Mouse (Mus musculus) ovary, postnatal 14 days (tissue): Measurements from ENCODE around the gene Myl3.

Source experiments
- DNase-seq: peaks from one replicate; pipeline ENCODE4 v3.0.0; 2022; ENCODE audit warnings: low spot score

Myl3 gene

DNA sequence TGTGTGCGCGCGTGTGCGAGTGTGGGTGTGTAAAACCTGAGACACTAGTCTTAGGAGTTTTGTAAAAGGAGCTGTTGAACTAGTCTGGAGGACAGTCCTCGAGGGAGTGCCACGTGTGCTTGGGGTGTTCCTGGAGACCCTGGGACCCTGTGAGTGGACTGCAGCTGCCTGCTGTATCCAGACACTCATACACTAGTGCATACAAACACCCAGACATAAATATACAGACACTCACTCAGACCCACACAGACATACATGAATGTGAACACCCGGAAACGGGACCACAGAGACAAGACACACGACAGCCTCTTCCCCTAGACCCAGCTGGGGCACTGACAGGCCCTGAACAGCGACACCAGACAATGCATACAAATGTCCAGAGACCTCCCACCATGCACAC is 21.1 kb downstream of the Myl3 start:
- DNase-seq = no peak

DNA sequence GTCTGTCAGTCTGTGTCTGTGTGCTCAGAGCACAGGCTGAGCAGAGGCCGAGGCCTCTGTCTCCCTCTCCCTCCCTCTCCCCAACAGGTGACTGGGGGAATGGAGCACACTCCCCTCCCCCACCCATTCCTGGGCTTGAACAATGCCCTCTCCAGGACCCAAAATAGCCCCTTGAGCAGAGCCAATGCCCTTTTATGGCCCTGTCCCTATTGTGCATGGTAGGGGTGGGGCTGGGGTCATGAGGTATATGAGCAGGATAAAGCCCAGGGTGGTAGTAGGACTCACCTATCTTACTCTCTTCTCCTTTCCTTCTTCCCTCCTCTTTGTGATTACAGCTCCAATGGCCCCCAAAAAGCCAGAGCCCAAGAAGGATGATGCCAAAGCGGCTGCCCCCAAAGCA is 21.7 kb downstream of the Myl3 start:
- DNase-seq = no peak

- DNase-seq = no peak
Observed at GRCm38 (mm10) chr9:110772336-110772735, 30.7 kb downstream of the Myl3 start.

DNA sequence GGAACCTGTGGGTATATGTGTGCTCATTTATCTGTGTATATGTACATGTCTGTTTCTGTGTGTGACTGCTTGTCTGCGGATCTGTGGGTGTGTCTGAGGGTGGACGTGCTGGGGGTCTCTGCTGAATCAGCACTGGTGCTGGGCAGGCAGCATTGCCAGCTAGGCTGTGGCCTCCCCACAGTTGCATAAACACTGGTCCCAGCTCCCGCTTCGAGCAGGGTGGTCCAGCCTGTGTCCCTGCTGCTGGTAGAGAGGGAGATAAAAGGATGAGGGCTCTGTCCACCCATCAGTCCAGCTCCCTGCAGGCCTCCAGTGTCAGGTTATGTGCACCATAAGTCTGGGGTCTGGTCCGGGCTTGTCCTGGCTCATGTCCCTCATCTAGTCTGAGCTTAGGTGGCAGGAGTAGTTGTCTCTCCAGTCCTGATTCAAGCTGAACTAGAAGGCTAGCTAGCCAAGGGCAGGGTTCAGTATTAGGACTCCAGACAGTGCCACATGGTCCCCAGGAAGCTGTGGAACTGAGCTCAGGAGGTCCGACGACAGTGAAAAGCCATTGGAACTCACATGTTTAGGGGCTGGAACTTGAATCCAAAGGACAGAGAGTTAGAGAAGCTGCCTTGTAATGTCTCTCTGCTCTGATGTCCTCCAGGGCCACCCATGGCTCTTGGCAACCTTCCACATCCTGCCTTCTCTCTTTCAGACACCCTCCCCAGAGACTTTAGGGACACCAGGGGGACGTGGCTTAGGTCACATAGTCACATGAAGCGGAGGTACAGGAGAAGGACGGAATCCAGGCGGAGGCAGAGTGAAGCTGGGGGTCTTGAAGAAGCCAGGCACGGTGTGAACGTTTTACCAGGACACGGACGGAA is 33.0 kb downstream of the Myl3 start:
- DNase-seq = no peak

DNA sequence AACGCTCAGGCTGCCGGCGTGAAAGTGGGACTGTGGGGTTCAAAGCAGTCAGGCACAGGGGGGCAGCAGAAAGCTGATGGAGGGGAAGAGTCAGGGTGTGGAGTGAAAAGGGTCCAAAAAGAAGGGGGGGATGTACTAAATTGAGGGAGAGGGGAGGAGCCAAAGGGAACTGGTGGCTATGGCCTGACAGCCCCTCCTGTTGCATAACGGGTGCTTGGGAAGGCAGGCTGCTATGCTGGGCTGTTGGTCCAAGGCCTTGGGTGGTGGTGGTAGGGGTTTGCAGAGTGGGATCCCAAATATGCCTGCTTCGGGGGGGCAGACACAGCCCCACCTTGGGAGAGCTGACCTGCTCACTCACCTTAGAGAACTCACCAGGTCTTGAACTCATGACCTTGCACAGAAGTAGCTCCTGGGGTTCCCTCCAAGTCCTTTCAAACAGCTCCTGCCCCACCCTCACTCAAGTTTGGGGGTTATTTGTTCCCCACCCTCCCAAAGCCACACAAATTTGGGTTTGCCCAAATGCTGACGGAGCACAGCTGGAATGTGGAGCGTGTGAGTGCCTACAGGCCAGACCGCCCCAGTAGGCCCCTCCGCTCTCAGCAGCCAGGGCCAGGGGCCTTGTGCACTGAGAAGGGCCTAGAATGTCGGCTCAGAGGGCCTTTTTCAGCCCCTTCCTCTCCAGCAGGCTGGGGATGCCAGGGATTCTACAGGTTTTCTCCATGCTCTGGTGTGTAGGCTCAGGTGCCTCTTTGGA is 33.8 kb downstream of the Myl3 start:
- DNase-seq = no peak

GRCm38 (mm10) chr9:110778100-110778499 is 36.4 kb downstream of the Myl3 start:
- no peak for DNase-seq

GRCm38 (mm10) chr9:110778559-110778958 is 36.9 kb downstream of the Myl3 start:
- no peak for DNase-seq

DNA sequence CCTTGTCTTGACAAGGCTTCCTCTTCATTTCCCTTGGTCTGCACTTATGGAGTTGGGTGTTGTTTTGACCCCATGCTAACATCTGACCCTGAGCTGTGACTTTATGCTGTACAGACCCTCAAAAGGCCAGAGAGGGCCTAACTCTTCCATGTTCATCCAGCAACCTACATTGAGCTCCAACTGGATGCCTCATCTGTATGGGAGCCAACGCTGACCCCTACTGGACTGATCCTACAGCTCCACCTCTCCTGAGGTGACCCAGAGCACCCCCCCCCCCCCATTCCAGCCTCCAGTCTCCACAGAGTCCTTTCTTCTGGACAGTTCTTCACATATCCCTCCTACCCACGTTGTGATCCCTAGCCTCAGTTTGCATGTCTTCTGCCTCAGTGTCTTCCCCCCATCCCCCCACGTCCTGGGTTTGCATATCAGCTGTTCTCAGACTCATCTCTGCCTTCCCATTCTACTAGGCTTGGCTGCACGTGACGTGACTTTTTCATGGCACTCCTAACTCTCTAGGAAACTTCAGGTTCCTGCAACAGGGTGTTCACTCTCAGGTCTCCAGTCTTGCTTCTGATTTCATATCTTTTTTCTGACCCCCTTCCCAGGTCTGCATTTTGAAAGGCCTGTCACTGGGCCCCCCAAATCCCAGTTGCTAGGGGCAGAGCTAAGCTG is 37.7 kb downstream of the Myl3 start:
- DNase-seq = no peak

DNA sequence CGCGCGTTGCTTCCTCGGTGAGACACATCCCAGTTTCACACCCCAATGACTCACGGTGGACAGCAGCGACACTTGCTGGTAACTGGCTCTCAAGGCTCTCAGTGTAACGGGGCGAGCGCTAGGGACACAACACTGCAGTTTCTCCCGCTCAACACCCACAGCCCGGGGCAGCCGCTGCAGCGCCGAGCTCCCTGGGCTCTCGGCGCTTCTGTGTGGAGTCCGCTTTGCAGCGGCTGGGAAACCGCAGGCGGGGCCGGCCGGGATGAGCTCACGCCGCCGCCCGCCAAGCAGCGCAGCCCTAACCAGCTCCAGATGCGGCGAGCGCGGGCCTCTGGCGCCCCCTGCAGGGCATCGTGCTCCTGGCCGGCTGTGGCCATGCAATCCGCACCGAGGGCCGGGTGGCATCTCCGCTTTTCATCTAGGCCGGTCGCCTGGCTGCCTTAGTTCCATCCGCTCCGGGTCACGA is 39.6 kb downstream of the Myl3 start:
- DNase-seq = peak; percentile 98

- DNase-seq = peak; percentile 83
Observed at GRCm38 (mm10) chr9:110781731-110782130, 40.1 kb downstream of the Myl3 start.

DNA sequence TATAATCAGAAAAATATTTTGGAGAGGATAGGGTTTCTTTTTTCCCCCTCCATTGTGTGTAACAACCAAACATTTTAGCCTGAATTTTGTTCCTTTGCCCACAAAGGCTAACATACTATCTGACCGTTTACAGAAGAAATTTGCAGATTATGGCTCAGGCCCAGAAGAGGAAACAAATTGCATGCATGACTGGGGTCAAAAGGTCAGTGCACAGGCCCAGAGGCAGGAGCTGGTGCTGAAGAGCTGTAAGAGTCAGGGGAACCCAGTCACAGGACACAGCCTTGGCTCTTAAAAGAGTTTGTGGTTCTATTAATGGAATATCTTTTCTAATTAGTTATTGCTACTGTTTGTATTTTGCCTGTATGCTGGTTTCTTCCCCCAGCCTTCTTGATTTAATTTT is 42.0 kb downstream of the Myl3 start:
- no peak for DNase-seq

- no peak for DNase-seq
Observed at GRCm38 (mm10) chr9:110788169-110788568, 46.5 kb downstream of the Myl3 start.

GRCm38 (mm10) chr9:110790462-110790861 is 48.8 kb downstream of the Myl3 start:
- no peak for DNase-seq

DNA sequence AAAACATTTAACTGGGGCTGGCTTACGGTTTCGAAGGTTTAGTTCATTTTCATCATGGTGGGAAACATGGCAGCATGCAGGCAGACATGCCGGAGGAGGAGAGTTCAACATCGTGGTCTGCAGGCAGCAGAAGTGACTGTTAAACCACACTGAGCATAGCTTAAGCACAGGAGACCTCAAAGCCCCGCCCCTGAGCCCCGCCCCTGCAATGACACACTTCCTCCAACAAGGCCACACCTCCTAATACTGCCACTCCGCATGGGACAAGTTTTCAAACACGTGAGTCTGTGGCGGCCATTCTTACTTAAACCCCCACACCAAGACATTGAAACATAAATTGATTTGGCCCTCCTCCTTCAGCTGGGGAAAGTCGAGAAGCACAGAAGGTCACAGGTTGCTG is 55.4 kb downstream of the Myl3 start:
- DNase-seq = no peak

- no peak for DNase-seq
Observed at GRCm38 (mm10) chr9:110797866-110798265, 56.2 kb downstream of the Myl3 start, which contains the start of gene Prss42. Gene Prss42 (plus strand): TSS chr9:110798166.

- DNase-seq = no peak
Observed at GRCm38 (mm10) chr9:110800834-110801479, 59.3 kb downstream of the Myl3 start.

GRCm38 (mm10) chr9:110803294-110803693 is 61.6 kb downstream of the Myl3 start:
- DNase-seq = no peak

DNA sequence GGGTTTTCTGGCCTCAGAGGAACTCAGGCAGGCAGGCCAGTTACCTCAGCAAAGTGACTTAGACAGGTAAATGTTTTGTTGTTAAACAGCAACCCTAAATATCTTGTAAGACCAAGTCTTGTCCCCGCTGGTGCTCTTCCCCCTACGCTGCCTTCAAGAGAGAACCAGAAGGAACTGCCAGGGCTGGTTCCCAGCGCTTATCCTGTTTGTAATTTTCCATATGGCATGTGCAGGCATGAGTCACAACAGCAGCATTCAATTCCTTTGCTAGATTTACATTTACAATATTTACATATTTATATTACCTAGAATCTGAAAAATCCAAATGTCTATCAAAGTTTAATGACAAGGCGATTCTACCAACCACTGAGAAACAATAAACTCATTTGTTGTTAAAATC is 68.4 kb downstream of the Myl3 start:
- no peak for DNase-seq

GRCm38 (mm10) chr9:110813789-110814188 is 72.1 kb downstream of the Myl3 start, which contains the start of gene Prss44:
Gene Prss44 (plus strand): TSS chr9:110813994.
- no peak for DNase-seq
